Mouse (Mus musculus): ENCODE measurements around the gene Gm21731. TPM values are rescaled to one million over a fixed set of nuclear protein-coding genes. Genes with fewer than 3 reads are reported as not detected.
A peak's percentile ranks its signal among the peaks of the same experiment; 100 is the strongest.
"Not testable (repeated sequence)": the region's sequence is repeated elsewhere in the genome, so short reads cannot be mapped to it uniquely, and the experiment has no call there.

Gm21731 gene
- polyA plus RNA-seq (2014; fragmentation: Nextera tagmentation; extraction: Ambion mirVana) = not detected in 2 replicates

DNA sequence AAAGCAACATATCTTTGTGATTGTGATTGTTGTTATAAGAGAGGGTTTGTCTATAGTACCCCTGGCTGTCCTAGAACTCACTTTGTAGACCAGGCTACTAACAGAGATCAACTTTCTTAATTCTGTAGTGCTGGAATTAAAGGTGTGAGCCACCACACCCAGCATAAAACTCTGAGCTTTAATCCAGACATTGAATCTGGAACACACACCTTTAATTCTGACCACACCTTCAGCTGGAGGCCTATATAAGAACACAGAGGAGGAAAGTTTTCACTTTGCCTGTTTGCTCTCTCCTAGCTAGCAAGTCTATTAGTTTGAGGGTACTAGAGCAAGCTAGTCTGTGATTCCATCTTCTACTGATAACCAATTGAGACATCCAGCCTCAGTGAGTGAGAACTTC lies at the start of gene Gm21731:
Gm21731 (plus strand) TSS at position 301 of the 400 bp plus-strand sequence.
- not testable (repeated sequence) for H3K9ac ChIP-seq (ENCODE audit: low read depth, low read length); H3K4me1 ChIP-seq (ENCODE audit: control insufficient read depth, insufficient read depth, low read length); DNase-seq (ENCODE audit: low spot score); H3K4me2 ChIP-seq (ENCODE audit: low read depth, low read length); H3K27me3 ChIP-seq (replicated peaks; ENCODE audit: control insufficient read depth, insufficient read depth, low read length); H3K36me3 ChIP-seq (ENCODE audit: control insufficient read depth, insufficient read depth, low read length); ATAC-seq (ENCODE audit: low read depth); H3K4me3 ChIP-seq (ENCODE audit: low read depth, low read length); H3K27ac ChIP-seq (replicated peaks; ENCODE audit: low read depth, low read length); H3K9me3 ChIP-seq (ENCODE audit: control insufficient read depth, low read length)

DNA sequence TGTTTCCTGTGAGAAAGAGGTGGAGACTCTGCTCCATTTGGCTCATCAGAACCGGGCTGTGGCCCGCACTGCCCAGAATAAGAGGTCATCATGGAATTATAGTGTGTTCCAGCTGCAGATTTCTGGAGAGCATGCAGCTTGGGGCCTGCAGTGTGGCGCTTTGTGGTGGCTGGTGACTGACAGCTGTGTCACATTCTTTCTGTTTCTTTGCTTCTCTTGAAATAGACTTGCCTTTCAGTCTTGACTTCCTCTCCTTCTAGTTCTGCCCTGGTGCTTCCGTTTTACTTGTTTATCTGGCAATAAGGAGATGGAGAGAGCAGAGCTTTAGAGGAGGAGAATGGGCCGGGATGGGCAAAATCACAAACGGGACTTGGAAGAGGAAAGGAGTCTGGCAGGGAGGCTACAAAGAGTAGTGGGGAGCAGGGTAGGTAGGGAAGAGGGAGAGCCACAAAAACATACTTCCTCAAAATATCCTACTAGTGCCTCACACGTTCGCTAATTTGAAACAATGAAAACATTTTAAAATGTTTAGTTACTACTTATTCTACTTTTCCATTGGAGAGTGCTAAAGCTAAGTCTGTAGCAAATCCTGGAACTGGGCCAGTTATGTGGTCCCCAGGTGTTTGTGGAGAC lies 42.6 kb upstream of the Gm21731 start:
- H3K9me3 ChIP-seq (ENCODE audit: control insufficient read depth, low read length); DNase-seq (ENCODE audit: low spot score); ATAC-seq (ENCODE audit: low read depth); H3K9ac ChIP-seq (ENCODE audit: low read depth, low read length); H3K4me2 ChIP-seq (ENCODE audit: low read depth, low read length); H3K36me3 ChIP-seq (ENCODE audit: control insufficient read depth, insufficient read depth, low read length); H3K4me3 ChIP-seq (ENCODE audit: low read depth, low read length); H3K27me3 ChIP-seq (replicated peaks; ENCODE audit: control insufficient read depth, insufficient read depth, low read length); H3K27ac ChIP-seq (replicated peaks; ENCODE audit: low read depth, low read length); H3K4me1 ChIP-seq (ENCODE audit: control insufficient read depth, insufficient read depth, low read length): not testable (repeated sequence)
- WGBS = 78% methylated on average over 7 of the region's 8 CpGs

DNA sequence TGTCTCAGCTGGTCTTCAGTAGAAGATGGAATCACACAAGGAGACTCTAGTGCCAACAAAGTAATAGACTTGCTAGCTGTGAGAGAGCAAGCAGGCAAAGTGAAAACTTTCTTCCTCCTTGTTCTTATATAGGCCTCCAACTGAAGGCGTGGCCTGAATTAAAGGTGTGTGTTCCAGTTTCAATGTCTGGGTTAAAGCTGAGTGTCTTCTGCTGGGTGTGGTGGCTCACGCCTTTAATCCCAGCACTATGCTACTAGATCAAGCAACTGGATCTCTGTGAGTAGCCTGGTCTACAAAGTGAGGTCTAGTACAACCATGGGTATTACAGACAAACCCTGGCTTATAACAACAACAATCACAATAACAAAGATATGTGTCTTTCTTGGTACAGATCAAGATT lies 23.1 kb upstream of the Gm21731 start, which contains the start of gene Gm21762:
Gm21762 (minus strand) TSS at position 101 of the 400 bp plus-strand sequence.
- H3K4me1 ChIP-seq (ENCODE audit: control insufficient read depth, insufficient read depth, low read length); H3K4me3 ChIP-seq (ENCODE audit: low read depth, low read length); H3K9ac ChIP-seq (ENCODE audit: low read depth, low read length); H3K36me3 ChIP-seq (ENCODE audit: control insufficient read depth, insufficient read depth, low read length); H3K4me2 ChIP-seq (ENCODE audit: low read depth, low read length); DNase-seq (ENCODE audit: low spot score); H3K27ac ChIP-seq (replicated peaks; ENCODE audit: low read depth, low read length); H3K27me3 ChIP-seq (replicated peaks; ENCODE audit: control insufficient read depth, insufficient read depth, low read length); ATAC-seq (ENCODE audit: low read depth); H3K9me3 ChIP-seq (ENCODE audit: control insufficient read depth, low read length): not testable (repeated sequence)
- WGBS = no CpG with 5 or more reads among the region's 2 CpGs

DNA sequence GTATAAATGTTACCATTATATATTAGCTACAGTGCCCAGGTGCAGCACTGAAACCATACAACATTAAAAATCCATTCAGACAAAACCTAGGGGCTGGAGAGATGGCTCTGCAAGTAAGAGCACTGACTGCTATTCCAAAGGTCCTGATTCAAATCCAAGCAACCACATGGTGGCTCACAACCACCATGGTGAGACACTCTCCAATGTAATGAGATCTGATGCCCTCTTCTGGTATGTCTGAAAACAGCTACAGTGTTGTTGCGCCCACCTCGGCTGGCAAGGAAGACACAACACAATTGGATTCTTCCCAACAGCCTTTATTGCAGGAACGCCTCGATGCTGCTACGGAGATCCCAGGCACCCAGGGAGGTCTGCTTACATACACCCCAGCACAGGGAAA lies 18.0 kb upstream of the Gm21731 start:
- not testable (repeated sequence) for H3K9ac ChIP-seq (ENCODE audit: low read depth, low read length); H3K27me3 ChIP-seq (replicated peaks; ENCODE audit: control insufficient read depth, insufficient read depth, low read length); H3K27ac ChIP-seq (replicated peaks; ENCODE audit: low read depth, low read length); H3K4me3 ChIP-seq (ENCODE audit: low read depth, low read length); H3K36me3 ChIP-seq (ENCODE audit: control insufficient read depth, insufficient read depth, low read length); H3K4me2 ChIP-seq (ENCODE audit: low read depth, low read length); H3K4me1 ChIP-seq (ENCODE audit: control insufficient read depth, insufficient read depth, low read length); ATAC-seq (ENCODE audit: low read depth); DNase-seq (ENCODE audit: low spot score); H3K9me3 ChIP-seq (ENCODE audit: control insufficient read depth, low read length)
- 80% methylated on average over 5 of the region's 5 CpGs for whole genome bisulfite sequencing

DNA sequence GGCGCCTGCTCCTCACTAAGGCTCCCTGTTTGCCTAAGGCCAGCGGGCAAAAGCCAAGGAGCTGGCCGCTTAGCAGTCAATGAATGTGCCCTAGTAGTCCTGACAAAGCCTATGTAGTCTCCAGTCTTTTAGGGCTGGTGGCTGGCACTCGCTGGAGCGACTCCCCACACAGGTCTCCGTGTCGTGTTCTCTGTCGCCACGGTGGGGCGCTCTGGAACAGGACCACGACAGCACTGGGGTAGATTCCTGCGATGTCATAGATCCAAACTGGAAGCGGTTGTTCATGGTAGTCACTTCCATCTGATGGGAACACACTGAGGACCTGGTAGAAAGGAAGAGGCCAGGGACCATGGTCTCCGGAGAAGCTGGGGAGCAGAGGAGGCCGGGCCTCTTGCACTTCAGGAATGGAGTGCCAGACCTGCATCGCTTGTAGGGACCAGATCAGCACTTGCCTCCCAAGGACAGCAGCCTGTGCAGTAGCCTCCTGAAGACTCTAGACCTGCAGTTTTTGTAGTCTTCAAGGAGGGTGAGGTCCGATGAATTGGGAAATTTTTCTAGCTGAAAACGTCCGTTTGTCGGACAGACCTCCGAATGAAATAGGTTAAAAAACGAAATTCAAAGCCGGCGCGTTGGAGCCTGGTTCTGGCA lies 15.8 kb upstream of the Gm21731 start:
- H3K9me3 ChIP-seq (ENCODE audit: control insufficient read depth, low read length); H3K27ac ChIP-seq (replicated peaks; ENCODE audit: low read depth, low read length); ATAC-seq (ENCODE audit: low read depth); H3K4me3 ChIP-seq (ENCODE audit: low read depth, low read length); H3K9ac ChIP-seq (ENCODE audit: low read depth, low read length); H3K36me3 ChIP-seq (ENCODE audit: control insufficient read depth, insufficient read depth, low read length); H3K27me3 ChIP-seq (replicated peaks; ENCODE audit: control insufficient read depth, insufficient read depth, low read length); DNase-seq (ENCODE audit: low spot score); H3K4me2 ChIP-seq (ENCODE audit: low read depth, low read length); H3K4me1 ChIP-seq (ENCODE audit: control insufficient read depth, insufficient read depth, low read length): not testable (repeated sequence)
- WGBS = 90% methylated on average over 16 of the region's 25 CpGs

DNA sequence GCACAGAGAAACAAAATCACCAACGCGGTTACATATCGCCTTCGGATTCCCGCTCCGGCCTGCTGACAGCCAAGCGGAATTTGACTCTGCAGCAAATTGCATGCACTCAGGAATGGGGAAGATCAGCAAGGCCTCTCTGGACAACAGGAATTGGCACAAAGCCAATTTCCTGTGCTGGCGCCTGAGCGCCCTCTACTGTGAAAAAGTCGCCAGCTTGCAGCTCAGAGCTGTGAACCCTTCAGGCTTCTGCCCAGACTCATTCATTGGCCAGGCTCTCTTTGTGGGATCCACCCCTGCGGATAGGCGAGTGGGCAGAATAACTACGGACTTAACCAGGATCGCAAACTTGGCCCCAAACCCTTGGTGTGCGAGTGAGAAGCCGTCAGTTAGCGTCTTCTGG lies 7.1 kb upstream of the Gm21731 start:
- H3K4me3 ChIP-seq (ENCODE audit: low read depth, low read length); H3K9ac ChIP-seq (ENCODE audit: low read depth, low read length); H3K27ac ChIP-seq (replicated peaks; ENCODE audit: low read depth, low read length); DNase-seq (ENCODE audit: low spot score); H3K4me2 ChIP-seq (ENCODE audit: low read depth, low read length); H3K36me3 ChIP-seq (ENCODE audit: control insufficient read depth, insufficient read depth, low read length); H3K9me3 ChIP-seq (ENCODE audit: control insufficient read depth, low read length); H3K27me3 ChIP-seq (replicated peaks; ENCODE audit: control insufficient read depth, insufficient read depth, low read length); H3K4me1 ChIP-seq (ENCODE audit: control insufficient read depth, insufficient read depth, low read length): not testable (repeated sequence)
- 0 out of 2 replicates have a peak, but pooled peaks have one; percentile 6 for ATAC-seq (ENCODE audit: low read depth)
- 95% methylated on average over 14 of the region's 17 CpGs for WGBS

DNA sequence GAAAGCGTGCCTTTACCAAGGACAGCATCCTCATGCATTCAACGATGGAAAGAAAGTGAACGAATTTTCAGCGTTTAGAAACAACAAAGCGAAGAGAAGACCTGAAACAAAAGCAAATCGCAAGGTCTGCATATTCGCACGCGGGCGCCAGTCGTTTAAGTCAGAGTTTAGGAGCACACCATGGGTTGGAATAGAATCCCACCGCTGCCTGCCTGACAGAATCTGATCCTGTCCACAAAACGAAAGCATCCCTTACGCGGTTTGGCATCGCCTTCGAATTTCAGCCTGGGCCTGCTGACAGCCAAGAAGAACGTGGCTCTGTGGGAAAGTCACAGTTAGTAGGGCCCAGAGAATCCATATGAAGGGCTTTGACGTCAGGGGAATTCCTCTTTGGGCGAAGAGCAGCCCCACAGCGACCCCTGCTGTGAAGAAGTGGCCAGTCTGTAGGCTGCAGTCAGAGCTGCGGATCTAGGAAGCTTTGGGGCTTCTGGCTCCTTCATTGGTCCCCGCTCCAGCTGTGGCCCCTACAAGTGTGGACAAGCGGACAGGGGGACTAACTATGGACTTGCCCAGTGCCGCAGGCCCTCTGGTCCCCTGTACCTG lies 6.4 kb upstream of the Gm21731 start:
- DNase-seq (ENCODE audit: low spot score); H3K4me1 ChIP-seq (ENCODE audit: control insufficient read depth, insufficient read depth, low read length); H3K36me3 ChIP-seq (ENCODE audit: control insufficient read depth, insufficient read depth, low read length); H3K9ac ChIP-seq (ENCODE audit: low read depth, low read length); H3K4me2 ChIP-seq (ENCODE audit: low read depth, low read length); ATAC-seq (ENCODE audit: low read depth); H3K4me3 ChIP-seq (ENCODE audit: low read depth, low read length); H3K9me3 ChIP-seq (ENCODE audit: control insufficient read depth, low read length); H3K27ac ChIP-seq (replicated peaks; ENCODE audit: low read depth, low read length); H3K27me3 ChIP-seq (replicated peaks; ENCODE audit: control insufficient read depth, insufficient read depth, low read length): not testable (repeated sequence)
- 68% methylated on average over 11 of the region's 25 CpGs for WGBS

DNA sequence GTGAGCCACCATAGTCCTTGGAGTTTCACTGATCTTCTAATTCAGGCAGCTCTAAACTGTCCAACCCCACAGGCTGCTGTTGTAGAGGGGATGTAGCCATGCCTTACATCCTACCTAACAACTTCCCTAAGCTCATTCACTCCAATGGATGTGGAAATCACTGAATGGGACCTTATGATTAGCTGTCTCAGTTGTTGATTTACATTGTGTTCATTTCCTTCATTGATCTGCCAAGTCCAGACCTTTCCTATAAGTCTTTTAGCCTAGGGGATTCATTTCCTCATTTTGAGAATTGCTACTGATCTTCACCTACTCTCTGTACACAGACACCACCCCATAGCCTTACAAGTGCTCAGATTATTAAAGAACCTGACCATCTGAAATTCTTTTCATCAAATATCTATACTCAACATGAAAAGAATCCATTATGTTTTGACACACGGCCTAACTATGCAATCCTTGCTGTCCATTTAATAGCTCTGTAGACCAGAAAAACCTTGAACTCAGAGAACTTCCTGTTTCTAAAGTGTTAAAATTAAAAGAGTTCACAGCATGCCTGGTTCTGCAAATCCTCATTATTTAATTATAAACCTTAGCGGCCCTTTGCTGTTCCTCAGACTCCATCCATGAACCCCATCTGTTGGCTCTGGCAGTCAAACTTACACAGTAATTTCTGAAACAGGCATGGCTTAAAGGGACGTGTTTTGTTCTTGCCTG lies 12.5 kb downstream of the Gm21731 start:
- H3K36me3 ChIP-seq (ENCODE audit: control insufficient read depth, insufficient read depth, low read length); H3K4me3 ChIP-seq (ENCODE audit: low read depth, low read length); H3K9me3 ChIP-seq (ENCODE audit: control insufficient read depth, low read length); ATAC-seq (ENCODE audit: low read depth); H3K4me2 ChIP-seq (ENCODE audit: low read depth, low read length); H3K27ac ChIP-seq (replicated peaks; ENCODE audit: low read depth, low read length); DNase-seq (ENCODE audit: low spot score); H3K4me1 ChIP-seq (ENCODE audit: control insufficient read depth, insufficient read depth, low read length); H3K9ac ChIP-seq (ENCODE audit: low read depth, low read length); H3K27me3 ChIP-seq (replicated peaks; ENCODE audit: control insufficient read depth, insufficient read depth, low read length): not testable (repeated sequence)
- 76% methylated on average over 2 of the region's 3 CpGs for WGBS

Measured in embryonic facial prominence, embryonic 14.5 days (tissue).